Mouse (Mus musculus): ENCODE results near the gene Wdhd1.

DNA sequence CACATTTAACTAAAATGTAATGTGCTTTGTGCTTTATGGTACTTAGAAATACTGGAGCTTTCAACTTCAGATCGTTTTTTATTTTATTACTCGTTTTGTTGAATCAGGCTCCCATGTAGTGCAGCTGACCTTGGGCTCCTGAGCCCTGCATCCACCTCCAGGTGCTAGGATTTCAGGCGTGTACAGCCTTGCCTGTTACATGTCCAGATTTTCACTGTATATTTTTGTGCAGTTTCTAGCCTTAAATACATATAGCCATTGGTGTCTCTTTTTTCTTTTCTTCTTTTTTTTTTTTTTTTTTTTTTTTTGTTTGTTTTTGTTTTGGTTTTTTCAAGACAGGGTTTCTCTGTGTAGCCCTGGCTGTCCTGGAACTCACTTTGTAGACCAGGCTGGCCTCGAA, 4.9 kb upstream of the Wdhd1 start:
- TF ChIP-seq POLR2A (IDR thresholded peaks at IDR 0.05; ENCODE audit: extremely low read depth, insufficient read depth, low read length) (no peak), CTCF (IDR thresholded peaks at IDR 0.05; ENCODE audit: extremely low read depth, insufficient read depth, low read length) (no peak)

Data from cortical plate, adult 2 months (tissue).